Mouse (Mus musculus) ovary, postnatal 36 days (tissue): ENCODE measurements around the gene Bhlhb9.

ENCODE experiments used
- DNase-seq: peaks from one replicate; pipeline ENCODE4 v3.0.0; 2022; ENCODE audit warnings: low spot score, mixed read lengths

Bhlhb9 gene

GRCm38 (mm10) chrX:135916580-135916979, 119.2 kb downstream of the Bhlhb9 start:
- no peak for DNase-seq

- no peak for DNase-seq
Observed at GRCm38 (mm10) chrX:135917116-135917515, 119.7 kb downstream of the Bhlhb9 start.

- DNase-seq: no peak
Observed at GRCm38 (mm10) chrX:135922162-135922561, 124.8 kb downstream of the Bhlhb9 start.

- DNase-seq: no peak
Observed at GRCm38 (mm10) chrX:135925911-135926310, 128.5 kb downstream of the Bhlhb9 start.

- no peak for DNase-seq
Observed at GRCm38 (mm10) chrX:135928588-135928987, 131.2 kb downstream of the Bhlhb9 start.

GRCm38 (mm10) chrX:135936452-135936851, 139.1 kb downstream of the Bhlhb9 start:
- no peak for DNase-seq
